Mouse (Mus musculus): ENCODE results near the gene Eefsec. TPM values are rescaled to one million over a fixed set of nuclear protein-coding genes. Genes with fewer than 3 reads are reported as not detected.

The Eefsec gene
- polyA plus RNA-seq (2014; fragmentation: Nextera tagmentation; extraction: Ambion mirVana), result 19.2 and 19.7 TPM in 2 replicates

- Histone ChIP-seq H3K4me2 (ENCODE audit: low read length) (peak within 1 kb of the TSS; percentile 74), H3K27me3 (ENCODE audit: control insufficient read depth, insufficient read depth, low read length) (no peaks in the 10 kb centered on the region), H3K36me3 (ENCODE audit: control insufficient read depth, insufficient read depth, low read length) (no peaks in the 10 kb centered on the region), H3K9ac (ENCODE audit: low read length) (peak within 1 kb of the TSS; percentile 81), H3K27ac (replicated peaks in 1 of 2; ENCODE audit: control insufficient read depth in 1 of 2, insufficient read depth in 1 of 2, low read depth in 2 of 2, low read length in 2 of 2) (0 out of 4 replicates have a peak within 1 kb of the TSS, but pooled peaks have one; percentile 1 to 25), H3K4me1 (ENCODE audit: control insufficient read depth in 2 of 2, insufficient read depth in 2 of 2, low read length in 2 of 2) (peaks cover 0 to 10% of the 10 kb centered on the region in 2 experiments; a peak in 1 of 4 replicates), H3K4me3 (ENCODE audit: control insufficient read depth in 1 of 2, insufficient read depth in 1 of 2, low read depth in 1 of 2, low read length in 2 of 2) (peak within 1 kb of the TSS; percentile 60 to 76), H3K9me3 (ENCODE audit: control insufficient read depth, low read length) (no peaks in the 10 kb centered on the region)
- ATAC-seq (ENCODE audit: insufficient number of reproducible peaks, insufficient read depth, low FRiP score, low read depth), result peak; percentile 76
- under 1% methylated on average over 71 of the region's 72 CpGs for WGBS
Measured at GRCm38 (mm10) chr6:88446063-88447002, at the start of gene Eefsec. Gene Eefsec, minus strand, starts transcription at chr6:88446539.

- Histone ChIP-seq H3K4me2 (ENCODE audit: low read length) (no peak overlapping the region), H3K4me3 (ENCODE audit: control insufficient read depth in 1 of 2, insufficient read depth in 1 of 2, low read depth in 1 of 2, low read length in 2 of 2) (no peak overlapping the region), H3K27ac (replicated peaks in 1 of 2; ENCODE audit: control insufficient read depth in 1 of 2, insufficient read depth in 1 of 2, low read depth in 2 of 2, low read length in 2 of 2) (no peak overlapping the region), H3K27me3 (ENCODE audit: control insufficient read depth, insufficient read depth, low read length) (no peaks in the 10 kb centered on the region), H3K9ac (ENCODE audit: low read length) (no peak overlapping the region), H3K36me3 (ENCODE audit: control insufficient read depth, insufficient read depth, low read length) (peaks cover 47% of the 10 kb centered on the region), H3K4me1 (ENCODE audit: control insufficient read depth in 2 of 2, insufficient read depth in 2 of 2, low read length in 2 of 2) (no peaks in the 10 kb centered on the region), H3K9me3 (ENCODE audit: control insufficient read depth, low read length) (no peaks in the 10 kb centered on the region)
- WGBS, result 86% methylated on average over 6 of the region's 6 CpGs
- ATAC-seq (ENCODE audit: insufficient number of reproducible peaks, insufficient read depth, low FRiP score, low read depth), result no peak
Measured at GRCm38 (mm10) chr6:88493712-88494111, 47.4 kb upstream of the Eefsec start.

GRCm38 (mm10) chr6:88490629-88491354 lies 44.5 kb upstream of the Eefsec start:
- Histone ChIP-seq H3K9ac (ENCODE audit: low read length) (no peak overlapping the region), H3K36me3 (ENCODE audit: control insufficient read depth, insufficient read depth, low read length) (peaks cover 54% of the 10 kb centered on the region), H3K27ac (replicated peaks in 1 of 2; ENCODE audit: control insufficient read depth in 1 of 2, insufficient read depth in 1 of 2, low read depth in 2 of 2, low read length in 2 of 2) (no peak overlapping the region), H3K4me3 (ENCODE audit: control insufficient read depth in 1 of 2, insufficient read depth in 1 of 2, low read depth in 1 of 2, low read length in 2 of 2) (no peak overlapping the region), H3K9me3 (ENCODE audit: control insufficient read depth, low read length) (no peaks in the 10 kb centered on the region), H3K27me3 (ENCODE audit: control insufficient read depth, insufficient read depth, low read length) (no peaks in the 10 kb centered on the region), H3K4me2 (ENCODE audit: low read length) (no peak overlapping the region), H3K4me1 (ENCODE audit: control insufficient read depth in 2 of 2, insufficient read depth in 2 of 2, low read length in 2 of 2) (no peaks in the 10 kb centered on the region)
- WGBS, result 91% methylated on average over 12 of the region's 12 CpGs
- no peak for ATAC-seq (ENCODE audit: insufficient number of reproducible peaks, insufficient read depth, low FRiP score, low read depth)

- ATAC-seq (ENCODE audit: insufficient number of reproducible peaks, insufficient read depth, low FRiP score, low read depth), result no peak
- no peak overlapping the region for H3K4me2 ChIP-seq (ENCODE audit: low read length)
- H3K27ac ChIP-seq (replicated peaks in 1 of 2; ENCODE audit: control insufficient read depth in 1 of 2, insufficient read depth in 1 of 2, low read depth in 2 of 2, low read length in 2 of 2), result no peak overlapping the region
- no peaks in the 10 kb centered on the region for H3K27me3 ChIP-seq (ENCODE audit: control insufficient read depth, insufficient read depth, low read length)
- H3K36me3 ChIP-seq (ENCODE audit: control insufficient read depth, insufficient read depth, low read length), result peaks cover 63% of the 10 kb centered on the region
- no peaks in the 10 kb centered on the region for H3K4me1 ChIP-seq (ENCODE audit: control insufficient read depth in 2 of 2, insufficient read depth in 2 of 2, low read length in 2 of 2)
- H3K9me3 ChIP-seq (ENCODE audit: control insufficient read depth, low read length), result no peaks in the 10 kb centered on the region
- no peak overlapping the region for H3K4me3 ChIP-seq (ENCODE audit: control insufficient read depth in 1 of 2, insufficient read depth in 1 of 2, low read depth in 1 of 2, low read length in 2 of 2)
- H3K9ac ChIP-seq (ENCODE audit: low read length), result no peak overlapping the region
- 79% methylated on average over 6 of the region's 6 CpGs for WGBS
Measured at GRCm38 (mm10) chr6:88489834-88490233, 43.5 kb upstream of the Eefsec start.

GRCm38 (mm10) chr6:88489026-88489425 lies 42.7 kb upstream of the Eefsec start:
- peaks cover 71% of the 10 kb centered on the region for H3K36me3 ChIP-seq (ENCODE audit: control insufficient read depth, insufficient read depth, low read length)
- no peak overlapping the region for H3K9ac ChIP-seq (ENCODE audit: low read length)
- H3K27me3 ChIP-seq (ENCODE audit: control insufficient read depth, insufficient read depth, low read length), result no peaks in the 10 kb centered on the region
- H3K9me3 ChIP-seq (ENCODE audit: control insufficient read depth, low read length), result no peaks in the 10 kb centered on the region
- ATAC-seq (ENCODE audit: insufficient number of reproducible peaks, insufficient read depth, low FRiP score, low read depth), result no peak
- H3K4me1 ChIP-seq (ENCODE audit: control insufficient read depth in 2 of 2, insufficient read depth in 2 of 2, low read length in 2 of 2), result no peaks in the 10 kb centered on the region
- WGBS, result 80% methylated on average over 7 of the region's 7 CpGs
- H3K27ac ChIP-seq (replicated peaks in 1 of 2; ENCODE audit: control insufficient read depth in 1 of 2, insufficient read depth in 1 of 2, low read depth in 2 of 2, low read length in 2 of 2), result no peak overlapping the region
- H3K4me3 ChIP-seq (ENCODE audit: control insufficient read depth in 1 of 2, insufficient read depth in 1 of 2, low read depth in 1 of 2, low read length in 2 of 2), result no peak overlapping the region
- H3K4me2 ChIP-seq (ENCODE audit: low read length), result no peak overlapping the region

- H3K9ac ChIP-seq (ENCODE audit: low read length), result no peak overlapping the region
- H3K27me3 ChIP-seq (ENCODE audit: control insufficient read depth, insufficient read depth, low read length), result no peaks in the 10 kb centered on the region
- no peaks in the 10 kb centered on the region for H3K9me3 ChIP-seq (ENCODE audit: control insufficient read depth, low read length)
- no peak for ATAC-seq (ENCODE audit: insufficient number of reproducible peaks, insufficient read depth, low FRiP score, low read depth)
- peaks cover 79% of the 10 kb centered on the region for H3K36me3 ChIP-seq (ENCODE audit: control insufficient read depth, insufficient read depth, low read length)
- no peak overlapping the region for H3K27ac ChIP-seq (replicated peaks in 1 of 2; ENCODE audit: control insufficient read depth in 1 of 2, insufficient read depth in 1 of 2, low read depth in 2 of 2, low read length in 2 of 2)
- WGBS, result 86% methylated on average over 8 of the region's 8 CpGs
- H3K4me2 ChIP-seq (ENCODE audit: low read length), result no peak overlapping the region
- H3K4me3 ChIP-seq (ENCODE audit: control insufficient read depth in 1 of 2, insufficient read depth in 1 of 2, low read depth in 1 of 2, low read length in 2 of 2), result no peak overlapping the region
- peaks cover 2 to 11% of the 10 kb centered on the region in 2 experiments; a peak in 2 of 4 replicates for H3K4me1 ChIP-seq (ENCODE audit: control insufficient read depth in 2 of 2, insufficient read depth in 2 of 2, low read length in 2 of 2)
Measured at GRCm38 (mm10) chr6:88486893-88487292, 40.6 kb upstream of the Eefsec start.

GRCm38 (mm10) chr6:88485378-88485777 lies 39.0 kb upstream of the Eefsec start:
- ATAC-seq (ENCODE audit: insufficient number of reproducible peaks, insufficient read depth, low FRiP score, low read depth), result no peak
- H3K27ac ChIP-seq (replicated peaks in 1 of 2; ENCODE audit: control insufficient read depth in 1 of 2, insufficient read depth in 1 of 2, low read depth in 2 of 2, low read length in 2 of 2), result no peak overlapping the region
- no peak overlapping the region for H3K4me2 ChIP-seq (ENCODE audit: low read length)
- H3K27me3 ChIP-seq (ENCODE audit: control insufficient read depth, insufficient read depth, low read length), result no peaks in the 10 kb centered on the region
- H3K4me3 ChIP-seq (ENCODE audit: control insufficient read depth in 1 of 2, insufficient read depth in 1 of 2, low read depth in 1 of 2, low read length in 2 of 2), result no peak overlapping the region
- H3K4me1 ChIP-seq (ENCODE audit: control insufficient read depth in 2 of 2, insufficient read depth in 2 of 2, low read length in 2 of 2), result peaks cover 2 to 16% of the 10 kb centered on the region in 2 experiments; a peak in 3 of 4 replicates
- H3K36me3 ChIP-seq (ENCODE audit: control insufficient read depth, insufficient read depth, low read length), result peaks cover 82% of the 10 kb centered on the region
- H3K9me3 ChIP-seq (ENCODE audit: control insufficient read depth, low read length), result no peaks in the 10 kb centered on the region
- H3K9ac ChIP-seq (ENCODE audit: low read length), result no peak overlapping the region
- WGBS, result 84% methylated on average over 6 of the region's 6 CpGs
